Comparison of ENCODE assay signal across 9 mouse cellular contexts in the genomic region with DNA sequence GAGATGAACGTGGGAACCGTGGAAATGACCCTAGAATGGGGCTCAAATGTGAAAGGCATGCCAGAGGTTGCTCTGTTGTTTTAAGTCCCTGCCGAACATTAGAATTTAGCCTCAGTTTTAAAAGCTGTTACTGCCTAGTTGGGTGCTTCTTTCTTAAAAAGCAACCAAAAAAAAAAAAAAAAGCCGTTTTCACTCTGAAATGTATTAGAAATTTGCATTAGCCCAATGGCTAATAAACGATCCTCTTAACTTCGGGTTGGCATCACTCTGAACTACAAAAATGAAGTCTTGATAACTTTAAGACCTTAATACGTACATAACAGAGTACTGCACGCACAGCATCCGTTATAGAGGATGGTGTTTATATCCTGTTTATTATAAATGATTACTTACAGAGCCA. TPM values are rescaled to one million over a fixed set of nuclear protein-coding genes. Genes with fewer than 3 reads are reported as not detected.
A peak's percentile ranks its signal among the peaks of the same experiment; 100 is the strongest.
DNase-seq lines count a peak whose midpoint lies in the region; ATAC-seq and TF ChIP-seq lines count a peak whose summit lies in the region.
"Had no signal": no experiment of that assay in that cellular context is flagged by ENCODE, and none has a peak within 500 bp of the region (broad histone marks: within the 10 kb centered on the region; RNA-seq: fewer than 3 reads in every experiment).

No protein-coding gene starts in this region.

- no peak for DNase-seq in layer of hippocampus, adult 2 months (ENCODE audit: low spot score in 2 of 2)
- DNase-seq in layer of hippocampus, postnatal 10 days (ENCODE audit: low spot score in 2 of 2) = no peak
- DNase-seq in intestine, embryonic 14.5 days (ENCODE audit: low spot score) = no peak
- DNase-seq in gastrocnemius, adult 8-10 months (ENCODE audit: low spot score in 2 of 2) = no peak
- DNase-seq in frontal cortex, postnatal 36 days (ENCODE audit: low spot score in 2 of 2) = no peak
- no peak for DNase-seq in embryo, embryonic 10.5 days (ENCODE audit: low spot score)
- DNase-seq: adrenal gland, adult 2 months had no signal

- no peak for ATAC-seq in intestine, embryonic 14.5 days (replicated peaks; ENCODE audit: low FRiP score, low TSS enrichment, low read depth)
- ATAC-seq in neural tube, embryonic 12.5 days (ENCODE audit: low FRiP score, low read depth) = no peak

- H3K9ac ChIP-seq in intestine, embryonic 14.5 days (ENCODE audit: low read length) = peak overlapping the region; percentile 79
- H3K9ac ChIP-seq in neural tube, embryonic 12.5 days = peak overlapping the region; percentile 94

- H3K27ac ChIP-seq in layer of hippocampus, adult 2 months = peak overlapping the region; percentile 93
- peak overlapping the region; percentile 39 for H3K27ac ChIP-seq in cortical plate, adult 2 months (ENCODE audit: insufficient read depth, low read length)
- peak overlapping the region; percentile 94 for H3K27ac ChIP-seq in intestine, embryonic 14.5 days (ENCODE audit: low read depth)
- peak overlapping the region; percentile 96 for H3K27ac ChIP-seq in neural tube, embryonic 12.5 days

- TF ChIP-seq CTCF in layer of hippocampus, adult 2 months (conservative IDR thresholded peaks at IDR 0.05) = no peak
- no peak for TF ChIP-seq CTCF in cortical plate, adult 2 months (IDR thresholded peaks at IDR 0.05; ENCODE audit: extremely low read depth, insufficient read depth, low read length)

- H3K27me3 ChIP-seq in intestine, embryonic 14.5 days (replicated peaks; ENCODE audit: control insufficient read depth, insufficient read depth, low read length) = no peaks in the 10 kb centered on the region
- H3K27me3 ChIP-seq in neural tube, embryonic 12.5 days (replicated peaks) = no peaks in the 10 kb centered on the region

- peaks cover 4% of the 10 kb centered on the region; the same call in 1 of the 2 replicates for H3K9me3 ChIP-seq in intestine, embryonic 14.5 days (ENCODE audit: control insufficient read depth, low read length)
- H3K9me3 ChIP-seq in neural tube, embryonic 12.5 days = no peaks in the 10 kb centered on the region

- H3K4me3 ChIP-seq in layer of hippocampus, adult 2 months = peak overlapping the region; percentile 70
- peak overlapping the region; percentile 91 for H3K4me3 ChIP-seq in cortical plate, adult 2 months (ENCODE audit: insufficient read depth, low read length)
- H3K4me3 ChIP-seq in intestine, embryonic 14.5 days (ENCODE audit: low read depth, low read length) = peak overlapping the region; percentile 78
- H3K4me3 ChIP-seq in neural tube, embryonic 12.5 days = peak overlapping the region; percentile 96

- H3K4me1 ChIP-seq in cortical plate, adult 2 months (ENCODE audit: control insufficient read depth, insufficient read depth, low read length) = peaks cover 1% of the 10 kb centered on the region; the same call in 1 of the 2 replicates
- peaks cover 4% of the 10 kb centered on the region for H3K4me1 ChIP-seq in intestine, embryonic 14.5 days (replicated peaks; ENCODE audit: control insufficient read depth, insufficient read depth, low read length)
- peaks cover 6% of the 10 kb centered on the region for H3K4me1 ChIP-seq in neural tube, embryonic 12.5 days

- 6% methylated on average over 9 of the region's 9 CpGs for WGBS in intestine, embryonic 14.5 days
- WGBS in neural tube, embryonic 12.5 days = 9% methylated on average over 9 of the region's 9 CpGs

- peak overlapping the region; percentile 76 for H3K4me2 ChIP-seq in intestine, embryonic 14.5 days (ENCODE audit: low read length)
- H3K4me2 ChIP-seq in neural tube, embryonic 12.5 days (replicated peaks) = peak overlapping the region; percentile 78

- no peaks in the 10 kb centered on the region for H3K36me3 ChIP-seq in intestine, embryonic 14.5 days (ENCODE audit: control insufficient read depth, insufficient read depth, low read length)
- H3K36me3 ChIP-seq in neural tube, embryonic 12.5 days = no peaks in the 10 kb centered on the region

- TF ChIP-seq POLR2A in cortical plate, adult 2 months (IDR thresholded peaks at IDR 0.05; ENCODE audit: extremely low read depth, insufficient read depth, low read length) = no peak

RNA-seq across cellular contexts. Expression of a gene that starts 1.7 kb away (rescaled TPM):
- 10 to 100 TPM; 54.6 to 54.9 TPM for total RNA-seq in layer of hippocampus, adult 2 months (2021)
- total RNA-seq in layer of hippocampus, postnatal 10 days (2021) = 10 to 100 TPM; 37.4 to 40.1 TPM
- 25.9 and 26.8 TPM in 2 replicates for polyA plus RNA-seq in cortical plate, adult 2 months (2012; rRNA removed)
- polyA plus RNA-seq in intestine, embryonic 14.5 days (2014; fragmentation: Nextera tagmentation; extraction: Ambion mirVana) = 57.4 and 65.1 TPM in 2 replicates
- 41.2 and 57.2 TPM in 2 replicates for polyA plus RNA-seq in neural tube, embryonic 12.5 days (2016; fragmentation: Nextera tagmentation; extraction: Ambion mirVana)
- 10 to 100 TPM; 45.1 to 52.6 (median 48.5) TPM for total RNA-seq in gastrocnemius, adult 8-10 months (2022)

RNA-seq across cellular contexts. Expression of a gene that starts 54.4 kb away (rescaled TPM):
- total RNA-seq in layer of hippocampus, adult 2 months (2021) = not detected
- total RNA-seq in layer of hippocampus, postnatal 10 days (2021) = not detected
- 0.08 TPM in 1 of 2 replicates, not detected in the other for polyA plus RNA-seq in cortical plate, adult 2 months (2012; rRNA removed)
- polyA plus RNA-seq in intestine, embryonic 14.5 days (2014; fragmentation: Nextera tagmentation; extraction: Ambion mirVana) = 4.6 and 4.8 TPM in 2 replicates
- polyA plus RNA-seq in neural tube, embryonic 12.5 days (2016; fragmentation: Nextera tagmentation; extraction: Ambion mirVana) = 2.4 and 2.5 TPM in 2 replicates
- total RNA-seq in gastrocnemius, adult 8-10 months (2022) = under 1 TPM in 1 of 4 experiments, not detected in 3; 0.85 TPM

Comparison
In these comparisons a context has a peak if more than half of its experiments do, and no peak if none do; other contexts are left out.
1. H3K27ac ChIP-seq: peak in every context shown above with its lines; median percentile 96 in neural tube, embryonic 12.5 days; 94 in intestine, embryonic 14.5 days; 93 in layer of hippocampus, adult 2 months; 39 in cortical plate, adult 2 months.